Mouse (Mus musculus): ENCODE data around the gene Naa50. TPM values are rescaled to one million over a fixed set of nuclear protein-coding genes. Genes with fewer than 3 reads are reported as not detected.

Gene Naa50
- polyA plus RNA-seq (2012; fragmentation: generic; extraction: Trizol): 34.7 TPM

GRCm38 (mm10) chr16:44139536-44140185, at the start of gene Naa50, which contains the start of gene Atp6v1a:
Naa50 (plus strand) TSS chr16:44139830.
Atp6v1a (minus strand) TSS chr16:44139705.
- peak within 1 kb of the TSS; percentile 92 for H3K4me2 ChIP-seq (ENCODE audit: low read depth)
- H3K27me3 ChIP-seq (ENCODE audit: control insufficient read depth, insufficient read depth, insufficient read length): no peaks in the 10 kb centered on the region
- H3K4me3 ChIP-seq: peak within 1 kb of the TSS; percentile 91
- H3K79me2 ChIP-seq (ENCODE audit: control insufficient read depth, insufficient read depth): peaks cover 84% of the 10 kb centered on the region
- H3ac ChIP-seq (ENCODE audit: control insufficient read depth, insufficient read length): peak within 1 kb of the TSS; percentile 32
- H3K36me3 ChIP-seq (ENCODE audit: control insufficient read depth, insufficient read depth): no peaks in the 10 kb centered on the region
- TF ChIP-seq MYOG (IDR thresholded peaks at IDR 0.05; ENCODE audit: control insufficient read depth in 1 of 3, insufficient read depth in 1 of 3, insufficient read length in 2 of 3, low read depth in 2 of 3) (peak in 2 of 3 experiments; percentile 73 to 84), REST (IDR thresholded peaks at IDR 0.05; ENCODE audit: insufficient read depth, insufficient read length) (no peak), SRF (IDR thresholded peaks at IDR 0.05; ENCODE audit: control insufficient read depth, insufficient read length, low read depth) (no peak), MYOD1 (IDR thresholded peaks at IDR 0.05; ENCODE audit: control insufficient read depth in 1 of 3, insufficient read length in 2 of 3, low read depth in 2 of 3) (peak in 2 of 3 experiments; percentile 58 to 81), POLR2A (IDR thresholded peaks at IDR 0.05; ENCODE audit: insufficient read length, low read depth) (peak; percentile 95), MAX (IDR thresholded peaks at IDR 0.05; ENCODE audit: low read depth) (no peak), POLR2AphosphoS2 (IDR thresholded peaks at IDR 0.05; ENCODE audit: insufficient read length, low read depth) (peak; percentile 93), USF1 (IDR thresholded peaks at IDR 0.05; ENCODE audit: low read depth) (no peak), TCF12 (IDR thresholded peaks at IDR 0.05; ENCODE audit: insufficient read depth, poor library complexity, severe bottlenecking) (no peak), CEBPB (IDR thresholded peaks at IDR 0.05; ENCODE audit: insufficient read depth, poor library complexity, severe bottlenecking) (no peak), TCF3 (IDR thresholded peaks at IDR 0.05; ENCODE audit: insufficient read length, low read depth) (peak; percentile 14), E2F4 (IDR thresholded peaks at IDR 0.05; ENCODE audit: insufficient read depth) (peak; percentile 19)

- Histone ChIP-seq H3K27me3 (ENCODE audit: control insufficient read depth, insufficient read depth, insufficient read length) (no peaks in the 10 kb centered on the region), H3K79me2 (ENCODE audit: control insufficient read depth, insufficient read depth) (no peaks in the 10 kb centered on the region), H3K36me3 (ENCODE audit: control insufficient read depth, insufficient read depth) (peaks cover 68% of the 10 kb centered on the region), H3K4me3 (no peak overlapping the region), H3K4me2 (ENCODE audit: low read depth) (no peak overlapping the region), H3ac (ENCODE audit: control insufficient read depth, insufficient read length) (no peak overlapping the region)
- TF ChIP-seq CEBPB (IDR thresholded peaks at IDR 0.05; ENCODE audit: insufficient read depth, poor library complexity, severe bottlenecking) (no peak), MYOD1 (IDR thresholded peaks at IDR 0.05; ENCODE audit: control insufficient read depth in 1 of 3, insufficient read length in 2 of 3, low read depth in 2 of 3) (no peak), POLR2AphosphoS2 (IDR thresholded peaks at IDR 0.05; ENCODE audit: insufficient read length, low read depth) (no peak), POLR2A (IDR thresholded peaks at IDR 0.05; ENCODE audit: insufficient read length, low read depth) (no peak), MAX (IDR thresholded peaks at IDR 0.05; ENCODE audit: low read depth) (no peak), MYOG (IDR thresholded peaks at IDR 0.05; ENCODE audit: control insufficient read depth in 1 of 3, insufficient read depth in 1 of 3, insufficient read length in 2 of 3, low read depth in 2 of 3) (no peak), USF1 (IDR thresholded peaks at IDR 0.05; ENCODE audit: low read depth) (no peak), REST (IDR thresholded peaks at IDR 0.05; ENCODE audit: insufficient read depth, insufficient read length) (no peak), E2F4 (IDR thresholded peaks at IDR 0.05; ENCODE audit: insufficient read depth) (no peak), SRF (IDR thresholded peaks at IDR 0.05; ENCODE audit: control insufficient read depth, insufficient read length, low read depth) (no peak), TCF12 (IDR thresholded peaks at IDR 0.05; ENCODE audit: insufficient read depth, poor library complexity, severe bottlenecking) (no peak), TCF3 (IDR thresholded peaks at IDR 0.05; ENCODE audit: insufficient read length, low read depth) (no peak)
Measured at GRCm38 (mm10) chr16:44099377-44099776, 40.3 kb upstream of the Naa50 start.

- no peaks in the 10 kb centered on the region for H3K27me3 ChIP-seq (ENCODE audit: control insufficient read depth, insufficient read depth, insufficient read length)
- no peaks in the 10 kb centered on the region for H3K79me2 ChIP-seq (ENCODE audit: control insufficient read depth, insufficient read depth)
- no peak overlapping the region for H3ac ChIP-seq (ENCODE audit: control insufficient read depth, insufficient read length)
- H3K4me3 ChIP-seq: no peak overlapping the region
- TF ChIP-seq TCF12 (IDR thresholded peaks at IDR 0.05; ENCODE audit: insufficient read depth, poor library complexity, severe bottlenecking) (no peak), USF1 (IDR thresholded peaks at IDR 0.05; ENCODE audit: low read depth) (no peak), REST (IDR thresholded peaks at IDR 0.05; ENCODE audit: insufficient read depth, insufficient read length) (no peak), CEBPB (IDR thresholded peaks at IDR 0.05; ENCODE audit: insufficient read depth, poor library complexity, severe bottlenecking) (no peak), MAX (IDR thresholded peaks at IDR 0.05; ENCODE audit: low read depth) (no peak), MYOD1 (IDR thresholded peaks at IDR 0.05; ENCODE audit: control insufficient read depth in 1 of 3, insufficient read length in 2 of 3, low read depth in 2 of 3) (no peak), POLR2AphosphoS2 (IDR thresholded peaks at IDR 0.05; ENCODE audit: insufficient read length, low read depth) (no peak), POLR2A (IDR thresholded peaks at IDR 0.05; ENCODE audit: insufficient read length, low read depth) (no peak), E2F4 (IDR thresholded peaks at IDR 0.05; ENCODE audit: insufficient read depth) (no peak), TCF3 (IDR thresholded peaks at IDR 0.05; ENCODE audit: insufficient read length, low read depth) (no peak), SRF (IDR thresholded peaks at IDR 0.05; ENCODE audit: control insufficient read depth, insufficient read length, low read depth) (no peak), MYOG (IDR thresholded peaks at IDR 0.05; ENCODE audit: control insufficient read depth in 1 of 3, insufficient read depth in 1 of 3, insufficient read length in 2 of 3, low read depth in 2 of 3) (no peak)
- no peak overlapping the region for H3K4me2 ChIP-seq (ENCODE audit: low read depth)
- H3K36me3 ChIP-seq (ENCODE audit: control insufficient read depth, insufficient read depth): peaks cover 60% of the 10 kb centered on the region
Measured at GRCm38 (mm10) chr16:44101181-44101710, 38.4 kb upstream of the Naa50 start.

GRCm38 (mm10) chr16:44102925-44103324, 36.7 kb upstream of the Naa50 start:
- no peak overlapping the region for H3ac ChIP-seq (ENCODE audit: control insufficient read depth, insufficient read length)
- H3K4me2 ChIP-seq (ENCODE audit: low read depth): no peak overlapping the region
- H3K36me3 ChIP-seq (ENCODE audit: control insufficient read depth, insufficient read depth): peaks cover 59% of the 10 kb centered on the region
- H3K27me3 ChIP-seq (ENCODE audit: control insufficient read depth, insufficient read depth, insufficient read length): no peaks in the 10 kb centered on the region
- no peaks in the 10 kb centered on the region for H3K79me2 ChIP-seq (ENCODE audit: control insufficient read depth, insufficient read depth)
- TF ChIP-seq MAX (IDR thresholded peaks at IDR 0.05; ENCODE audit: low read depth) (no peak), CEBPB (IDR thresholded peaks at IDR 0.05; ENCODE audit: insufficient read depth, poor library complexity, severe bottlenecking) (no peak), TCF3 (IDR thresholded peaks at IDR 0.05; ENCODE audit: insufficient read length, low read depth) (no peak)
- H3K4me3 ChIP-seq: no peak overlapping the region
